Mouse (Mus musculus): Measurements from ENCODE around the gene Vezt.

GRCm38 (mm10) chr10:93911326-93911725 lies 124.3 kb downstream of the Vezt start:
- TF ChIP-seq USF1 (IDR thresholded peaks at IDR 0.05; ENCODE audit: low read depth) (no peak), POLR2A (IDR thresholded peaks at IDR 0.05; ENCODE audit: insufficient read length, low read depth) (no peak), TCF12 (IDR thresholded peaks at IDR 0.05; ENCODE audit: insufficient read depth, poor library complexity, severe bottlenecking) (no peak), MYOG (IDR thresholded peaks at IDR 0.05; ENCODE audit: control insufficient read depth in 1 of 3, insufficient read depth in 1 of 3, insufficient read length in 2 of 3, low read depth in 2 of 3) (no peak)

Data from myocyte (in vitro differentiated cells).